Mouse (Mus musculus) neural tube, embryonic 10.5 days (tissue): ENCODE measurements around the gene Acnat2.
"Not testable (repeated sequence)": the region's sequence is repeated elsewhere in the genome, so short reads cannot be mapped to it uniquely, and the experiment has no call there.

ENCODE experiments used
- DNase-seq: peaks from one replicate; pipeline ENCODE4 v3.0.0-alpha.2; 2017; ENCODE audit warnings: low spot score; ENCODE audit errors: extremely low spot score

The Acnat2 gene

DNA sequence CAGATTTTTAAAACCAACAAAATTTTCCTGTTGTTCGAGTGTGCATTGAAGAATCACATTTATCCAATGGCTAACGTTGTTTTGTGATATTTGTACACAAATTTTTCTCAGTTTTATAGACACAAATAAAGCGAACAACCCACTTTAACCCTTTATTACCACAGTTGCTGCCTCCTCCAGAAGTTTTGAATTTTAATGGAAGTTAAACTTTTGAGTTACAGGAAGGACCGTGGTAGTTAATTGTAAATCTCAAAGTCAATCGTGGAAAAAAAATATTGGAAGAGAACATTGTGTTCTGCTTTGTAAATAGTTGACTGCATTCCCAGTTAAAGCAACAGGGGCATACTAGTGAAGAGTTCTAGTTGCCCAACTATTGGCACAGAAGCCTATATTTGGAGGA lies at the start of gene Acnat2:
Gene Acnat2 (minus strand): TSS at position 195 of the 400 bp plus-strand sequence.
- not testable (repeated sequence) for DNase-seq

GRCm38 (mm10) chr4:49456171-49456570 lies 48.2 kb upstream of the Acnat2 start:
- DNase-seq, result no peak

DNA sequence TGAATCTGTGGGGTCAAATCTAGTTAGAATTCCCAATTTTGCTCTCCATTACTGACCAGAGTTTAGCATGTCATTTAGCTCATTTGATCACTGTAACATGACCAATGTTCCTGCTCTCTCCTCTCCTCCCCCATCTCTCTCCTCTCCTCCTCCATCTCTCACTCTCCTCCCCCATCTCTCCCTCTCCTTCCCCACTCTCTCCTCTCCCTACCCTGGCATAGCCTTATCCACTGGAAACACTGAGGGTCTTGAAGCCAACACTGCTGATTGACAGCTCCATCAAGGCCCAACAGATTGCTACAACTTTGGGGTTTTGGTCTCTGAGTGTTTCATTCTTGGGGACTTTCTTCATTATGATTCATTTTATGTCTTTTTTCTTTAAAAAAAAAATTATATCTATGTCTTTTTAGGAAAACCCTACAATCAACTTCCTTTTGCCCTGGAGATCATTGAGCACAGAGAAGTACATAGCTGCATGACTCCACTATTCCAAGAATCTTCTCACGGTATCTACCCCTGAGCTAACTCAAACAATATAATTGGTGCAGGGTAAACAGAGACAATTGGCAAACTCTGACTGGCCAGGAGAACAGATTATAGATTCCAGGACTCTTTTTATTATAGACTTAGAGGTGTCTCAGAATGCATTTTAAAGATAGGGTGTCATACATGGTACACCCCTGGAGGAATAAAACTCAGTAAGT lies 44.0 kb upstream of the Acnat2 start:
- DNase-seq, result no peak

GRCm38 (mm10) chr4:49451133-49451847 lies 43.3 kb upstream of the Acnat2 start:
- not testable (repeated sequence) for DNase-seq

- not testable (repeated sequence) for DNase-seq
Observed at GRCm38 (mm10) chr4:49436968-49437367, 29.0 kb upstream of the Acnat2 start.

GRCm38 (mm10) chr4:49410151-49410550 lies 2.2 kb upstream of the Acnat2 start:
- not testable (repeated sequence) for DNase-seq

- DNase-seq, result no peak
Observed at GRCm38 (mm10) chr4:49386873-49387272, 21.1 kb downstream of the Acnat2 start.

GRCm38 (mm10) chr4:49383576-49384318 lies 24.2 kb downstream of the Acnat2 start:
- not testable (repeated sequence) for DNase-seq

GRCm38 (mm10) chr4:49368046-49368445 lies 39.9 kb downstream of the Acnat2 start:
- not testable (repeated sequence) for DNase-seq

DNA sequence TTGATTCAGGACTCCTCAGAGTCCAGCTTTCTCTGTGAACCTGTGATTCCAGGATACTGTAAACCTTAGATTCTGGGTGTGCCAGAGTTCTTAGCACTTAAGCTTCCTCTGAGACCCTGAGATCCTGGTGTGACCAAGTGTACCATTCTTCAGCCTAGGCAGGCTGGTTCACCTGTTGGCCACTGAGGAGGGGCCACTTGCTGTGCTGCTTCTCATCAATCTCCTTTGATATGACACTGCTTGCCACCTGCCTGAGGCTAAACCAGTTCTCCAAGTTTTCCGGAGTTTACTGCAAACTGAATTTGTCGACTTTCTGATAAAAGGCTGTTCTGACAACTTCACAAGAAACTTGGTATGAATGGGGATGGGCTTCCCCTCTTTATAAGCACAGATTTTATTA lies 50.9 kb downstream of the Acnat2 start:
- no peak for DNase-seq

GRCm38 (mm10) chr4:49350470-49350869 lies 57.5 kb downstream of the Acnat2 start:
- no peak for DNase-seq

DNA sequence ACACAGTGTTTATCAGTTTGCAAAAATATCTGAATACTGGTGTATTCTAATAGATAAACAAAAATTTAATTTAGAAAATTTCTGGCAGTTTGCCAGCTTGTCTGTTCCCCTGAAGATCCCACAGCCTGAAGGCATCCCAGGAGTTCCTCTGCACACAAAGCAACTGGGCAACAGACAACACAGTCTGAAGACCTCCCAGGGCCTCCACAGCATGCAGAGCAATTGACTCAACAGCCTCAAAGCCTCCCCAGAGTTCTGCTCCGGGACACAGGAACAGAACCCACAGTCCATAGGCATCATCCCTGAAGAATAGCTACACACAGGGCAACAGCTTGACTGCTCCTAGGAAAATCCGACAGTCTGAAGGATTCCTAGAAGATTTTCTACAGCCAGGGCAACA lies 59.3 kb downstream of the Acnat2 start:
- no peak for DNase-seq

DNA sequence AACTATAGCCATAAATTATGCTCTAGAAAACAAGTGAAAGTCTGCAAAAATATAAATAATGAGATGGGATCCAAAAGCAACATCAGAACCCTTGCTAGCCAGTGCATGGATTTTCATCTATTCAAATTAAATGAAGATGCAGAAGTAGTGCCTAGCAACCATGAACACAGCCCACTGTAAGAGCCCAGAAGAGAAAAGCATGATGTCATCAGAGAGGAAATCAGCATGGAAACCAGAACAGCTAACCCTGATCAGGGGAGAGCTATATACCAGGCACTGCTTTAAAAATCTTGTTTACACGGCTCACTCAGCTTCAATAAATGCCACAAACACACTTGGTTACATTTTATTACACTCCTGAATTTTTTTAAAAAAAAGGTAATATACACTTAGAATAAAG lies 60.0 kb downstream of the Acnat2 start:
- not testable (repeated sequence) for DNase-seq

DNA sequence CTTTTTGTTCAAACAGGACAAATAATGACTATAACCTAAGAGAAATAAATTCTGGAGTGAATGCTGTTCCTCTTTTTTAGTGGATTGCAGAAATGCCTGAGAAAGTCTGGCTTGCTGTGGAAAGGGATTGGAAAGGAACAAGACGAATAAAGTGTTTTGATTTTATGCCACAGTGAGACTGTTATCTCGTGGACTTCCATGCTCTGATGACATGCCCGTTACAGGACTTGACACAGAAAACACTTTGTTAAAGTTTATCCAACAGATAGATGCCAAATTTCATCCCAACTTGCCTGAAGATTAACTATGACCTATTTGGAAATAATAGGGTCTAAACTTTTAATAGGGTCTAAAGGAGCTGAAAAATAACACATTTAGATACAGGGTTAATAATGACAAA lies 67.9 kb downstream of the Acnat2 start:
- DNase-seq, result not testable (repeated sequence)

DNA sequence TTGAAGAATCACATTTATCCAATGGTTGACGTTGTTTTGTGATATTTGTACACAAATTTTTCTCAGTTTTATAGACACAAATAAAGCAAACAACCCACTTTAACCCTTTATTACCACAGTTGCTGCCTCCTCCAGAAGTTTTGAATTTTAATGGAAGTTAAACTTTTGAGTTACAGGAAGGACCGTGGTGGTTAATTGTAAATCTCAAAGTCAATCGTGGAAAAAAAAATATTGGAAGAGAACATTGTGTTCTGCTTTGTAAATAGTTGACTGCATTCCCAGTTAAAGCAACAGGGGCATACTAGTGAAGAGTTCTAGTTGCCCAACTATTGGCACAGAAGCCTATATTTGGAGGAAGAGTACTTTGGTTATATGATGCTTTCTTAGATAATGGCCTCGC lies 70.0 kb downstream of the Acnat2 start:
- not testable (repeated sequence) for DNase-seq
